Mouse (Mus musculus): ENCODE measurements around the gene Skida1.

Gene Skida1

DNA sequence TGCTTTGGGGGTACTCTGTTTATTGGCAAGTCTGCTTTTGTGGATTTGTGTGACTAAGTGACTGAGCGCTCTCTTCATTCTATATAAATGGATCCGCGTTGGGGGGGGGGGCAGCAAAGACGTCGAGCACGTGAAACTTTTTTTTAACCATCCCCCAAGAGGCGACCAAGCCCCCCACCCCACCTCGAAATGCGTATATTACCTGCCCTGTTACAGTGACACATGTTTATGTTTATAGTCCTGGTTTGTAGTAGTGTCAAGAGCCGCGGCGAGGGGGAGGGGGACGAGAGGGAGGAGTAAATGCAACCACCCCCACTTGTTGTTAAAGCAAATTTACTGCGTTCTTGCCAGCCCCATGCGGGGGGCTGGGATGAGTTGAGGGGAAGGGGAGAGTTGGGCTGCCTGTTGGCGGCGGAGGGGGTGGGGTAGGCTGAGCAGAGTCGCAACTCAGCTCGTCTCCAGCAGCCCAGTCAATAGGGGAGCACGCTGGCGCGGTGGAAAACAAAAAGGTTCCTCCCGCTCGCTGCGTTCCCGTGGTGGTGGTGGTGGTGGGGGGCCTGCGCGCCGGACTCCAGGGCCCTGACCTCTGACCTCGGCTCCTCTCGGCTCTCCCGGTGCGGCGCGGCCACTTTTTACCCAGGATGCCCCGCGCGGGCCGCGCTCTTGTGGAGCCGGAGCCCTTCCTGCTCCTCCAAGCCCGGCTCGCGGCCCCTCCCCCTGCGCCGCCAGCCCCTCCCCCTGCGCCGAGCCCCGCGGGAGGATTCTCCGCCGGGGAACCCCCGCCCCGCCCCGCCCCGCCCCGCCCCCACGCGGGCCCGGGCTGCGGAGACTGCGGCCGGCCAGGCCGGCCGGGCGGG, 7.3 kb upstream of the Skida1 start:
- DNase-seq (ENCODE audit: low read depth, low spot score): peak; percentile 97

DNA sequence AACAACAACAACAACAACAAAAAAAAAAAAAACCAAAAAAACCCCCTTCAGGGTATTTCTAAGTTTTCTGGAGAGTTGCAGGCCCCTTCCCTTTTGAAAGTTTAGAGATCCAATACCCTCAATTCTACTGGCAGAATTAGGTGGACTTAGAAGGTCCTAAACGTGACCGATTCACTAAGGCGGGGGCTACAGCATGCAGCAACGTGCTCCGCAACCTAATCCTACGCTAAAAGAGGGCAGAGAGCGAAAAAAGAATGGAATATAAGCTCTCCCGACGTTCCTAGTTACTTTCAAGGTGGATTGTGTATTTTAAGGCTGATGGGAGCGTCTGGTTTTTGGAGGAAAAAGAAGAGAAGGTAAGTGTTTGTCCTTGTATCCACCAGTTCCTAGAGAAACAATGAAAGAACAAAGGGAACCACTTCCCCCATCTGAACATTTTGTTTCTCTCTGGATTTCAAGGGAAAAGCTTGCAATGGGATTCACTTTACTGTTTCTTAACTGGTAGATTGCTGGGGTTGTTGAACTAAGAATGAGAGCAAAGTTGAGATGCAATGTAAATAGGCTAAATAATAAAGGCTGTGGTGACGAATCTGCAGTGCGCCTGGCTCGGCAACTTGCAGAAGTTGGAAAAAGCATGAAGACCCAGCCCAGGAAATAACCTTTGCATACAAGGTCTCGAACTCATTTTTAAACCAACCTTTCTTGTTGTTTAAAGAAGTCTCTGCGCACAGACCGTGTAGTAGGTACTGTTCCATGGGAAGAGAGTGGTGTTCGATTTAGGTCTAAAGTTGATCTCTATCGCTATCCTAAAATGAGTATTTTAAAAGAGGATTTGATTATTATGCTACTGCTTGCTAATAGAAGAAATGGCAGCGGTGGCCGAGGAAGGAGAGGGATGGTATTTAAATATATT, 6.4 kb upstream of the Skida1 start, which contains the start of gene Mllt10:
Gene Mllt10 (plus strand): TSS at position 222 of the 913 bp plus-strand sequence.
- DNase-seq (ENCODE audit: low read depth, low spot score): no peak

DNA sequence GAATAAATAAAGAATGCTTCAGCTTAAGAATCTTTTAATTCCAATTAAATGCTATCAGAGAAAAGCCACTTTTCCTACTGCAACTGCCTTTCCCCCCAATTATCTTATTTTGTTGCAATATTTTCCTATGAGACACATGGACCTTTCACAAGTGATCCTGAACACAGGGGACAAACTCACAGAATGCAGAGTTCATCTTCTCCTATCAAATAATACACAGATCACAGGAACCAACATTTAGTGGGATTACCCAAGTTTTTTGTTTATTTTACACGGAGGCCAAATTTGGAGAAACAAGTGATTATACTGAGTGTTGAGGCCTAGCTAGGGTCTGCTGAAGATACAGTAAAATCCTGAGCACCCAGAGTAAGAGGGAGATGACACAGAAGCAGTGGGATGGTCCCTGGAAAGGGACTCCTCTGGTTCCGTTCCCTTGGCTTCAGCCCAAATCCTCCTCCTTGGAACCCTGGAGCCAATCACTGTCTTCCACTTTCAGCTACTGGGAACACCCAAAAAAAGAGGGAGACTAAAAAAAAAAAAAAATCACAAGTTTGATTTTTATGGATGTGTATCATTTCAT, 5.2 kb upstream of the Skida1 start:
- DNase-seq (ENCODE audit: low read depth, low spot score): no peak

DNA sequence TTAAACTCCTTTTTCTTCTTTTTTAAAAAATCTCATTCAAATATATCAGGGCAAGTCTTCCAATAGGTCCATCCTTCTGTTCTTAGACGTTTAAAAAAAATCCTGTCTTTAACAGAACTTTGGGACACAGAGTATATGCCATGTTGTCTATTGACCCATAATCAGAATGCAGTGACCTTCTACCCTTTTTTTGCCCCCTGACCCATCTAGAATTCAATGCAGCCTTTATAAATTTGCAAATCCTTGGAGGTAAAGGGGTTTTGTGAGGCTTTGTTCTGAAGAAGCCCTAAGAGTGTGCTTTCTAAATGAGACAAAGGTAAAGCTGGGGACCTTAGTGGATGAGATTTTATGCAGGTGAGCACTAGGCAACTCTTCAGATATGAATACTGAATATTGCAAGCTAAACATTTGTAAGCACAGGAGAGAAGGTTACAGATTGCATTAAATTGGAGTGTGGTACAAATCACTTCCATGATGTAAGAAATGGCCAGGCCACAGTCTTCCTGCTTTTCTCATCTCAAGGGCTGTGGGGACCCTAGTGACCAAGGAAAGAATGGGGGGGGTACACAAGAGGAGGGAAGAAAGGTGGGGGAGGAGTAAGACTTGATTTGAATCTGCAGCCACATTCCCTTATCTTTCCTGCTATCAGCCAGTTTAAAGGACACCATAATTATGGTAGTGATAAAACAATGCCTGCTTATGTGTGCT, 4.5 kb upstream of the Skida1 start:
- DNase-seq (ENCODE audit: low read depth, low spot score): no peak

DNA sequence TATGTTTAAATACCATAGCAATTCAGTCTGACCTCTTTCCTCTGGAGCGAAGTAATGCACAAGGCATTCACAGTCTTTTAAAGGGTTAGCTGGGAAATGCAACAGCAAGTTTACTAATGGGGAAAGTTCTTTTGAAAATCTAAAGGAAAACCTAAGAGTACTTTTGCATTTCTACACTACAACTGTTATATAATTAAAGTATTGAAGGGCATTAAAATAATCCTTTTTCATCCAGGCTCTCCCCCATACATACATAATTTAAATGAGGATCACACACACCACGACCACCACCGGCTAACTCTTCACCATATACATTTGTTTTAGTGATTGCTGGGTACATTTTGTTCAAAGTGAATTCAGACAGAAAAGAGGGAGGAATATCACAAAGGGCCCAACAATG, 3.7 kb upstream of the Skida1 start:
- no peak for DNase-seq (ENCODE audit: low read depth, low spot score)

DNA sequence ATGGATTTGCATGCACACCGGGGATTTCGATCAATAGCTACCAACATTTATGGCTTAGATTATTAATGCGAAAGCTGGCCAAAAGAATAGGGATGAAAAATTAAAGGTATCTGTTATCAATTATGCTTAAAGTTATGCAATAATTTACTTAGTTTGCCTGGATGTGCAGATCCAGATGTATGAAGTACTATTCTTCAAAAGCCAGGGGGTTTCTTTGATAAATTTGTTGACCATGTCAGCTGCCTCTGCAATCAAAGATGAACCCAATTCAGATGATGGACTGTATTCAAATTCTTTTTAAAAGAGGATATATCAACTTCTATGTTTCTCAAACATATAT, 3.0 kb upstream of the Skida1 start:
- no peak for DNase-seq (ENCODE audit: low read depth, low spot score)

DNA sequence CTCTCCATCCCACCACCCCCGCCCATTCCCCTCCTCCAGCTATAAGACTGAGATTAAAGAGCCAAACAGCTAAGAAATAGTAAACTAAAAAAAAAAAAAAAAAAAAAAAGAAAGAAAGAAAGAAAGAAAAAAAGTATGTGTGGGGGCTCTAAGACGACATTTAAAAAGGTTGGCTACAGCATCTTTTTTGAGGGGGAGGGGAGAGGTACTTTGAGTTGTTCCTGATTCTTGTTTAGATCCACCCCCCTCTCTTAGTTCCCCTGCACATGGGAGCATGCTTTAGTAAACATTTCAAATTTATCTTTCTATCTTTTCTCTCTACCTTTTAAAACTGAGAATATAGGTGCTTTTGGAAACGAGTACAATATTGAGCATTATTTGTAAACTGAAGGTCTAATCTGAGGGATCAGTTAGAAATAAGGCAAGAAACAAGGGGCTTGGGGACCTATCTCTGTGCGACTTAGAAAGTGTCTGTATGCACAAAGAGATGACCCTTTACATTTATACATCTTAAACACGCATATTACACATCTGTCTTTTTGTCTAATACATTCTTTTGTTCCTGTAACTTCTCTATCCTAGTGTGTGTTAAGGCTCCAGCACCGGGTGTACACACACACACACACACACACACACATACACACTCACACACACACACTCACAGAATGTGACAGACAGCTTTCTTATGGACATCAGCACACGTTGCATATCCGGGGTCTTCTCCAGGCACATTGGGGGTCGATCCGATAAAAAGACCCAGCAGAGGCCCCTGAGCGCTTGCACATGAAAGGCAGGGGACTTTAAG, 2.4 kb upstream of the Skida1 start:
- no peak for DNase-seq (ENCODE audit: low read depth, low spot score)

DNA sequence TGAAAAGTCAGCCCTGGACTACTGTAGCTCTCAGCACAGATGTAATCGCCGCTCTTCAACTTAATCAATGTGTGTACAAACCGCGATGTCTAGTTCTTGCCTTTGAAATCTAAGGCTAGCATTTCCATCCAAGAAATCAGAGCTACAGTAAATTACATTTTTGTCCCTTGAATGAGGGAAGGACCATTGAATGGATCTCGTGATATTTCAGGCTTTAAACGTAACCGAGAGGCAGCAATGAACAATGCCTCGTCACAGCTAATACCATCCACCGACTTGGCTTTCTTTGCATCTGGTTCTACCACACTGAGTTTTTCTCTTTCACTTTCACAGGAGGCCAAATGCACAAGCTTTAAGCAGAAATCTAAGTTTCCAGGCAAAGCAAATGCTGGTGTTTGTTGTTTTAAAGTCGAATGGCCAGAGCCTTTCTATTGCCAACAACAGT, 1.7 kb upstream of the Skida1 start:
- no peak for DNase-seq (ENCODE audit: low read depth, low spot score)

DNA sequence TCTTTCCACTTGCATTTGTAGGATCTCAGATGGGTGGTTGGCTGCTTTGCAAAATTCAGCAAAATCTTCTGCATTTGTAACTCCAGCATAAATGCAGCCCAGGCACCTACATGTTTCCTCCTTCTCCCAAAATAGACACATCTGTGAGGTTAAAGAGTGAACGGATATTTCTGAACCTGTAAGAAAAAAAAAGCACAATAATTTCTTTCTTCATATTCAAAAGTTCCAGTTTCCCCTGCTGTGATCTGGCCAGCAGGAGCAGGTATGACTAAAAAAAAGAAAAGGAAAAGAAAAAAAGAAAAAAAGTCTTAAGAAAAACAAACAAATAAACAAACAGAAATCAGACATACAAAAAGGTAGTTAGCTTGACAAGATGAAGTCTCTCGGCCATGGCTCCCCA, 1.2 kb upstream of the Skida1 start:
- DNase-seq (ENCODE audit: low read depth, low spot score): no peak

DNA sequence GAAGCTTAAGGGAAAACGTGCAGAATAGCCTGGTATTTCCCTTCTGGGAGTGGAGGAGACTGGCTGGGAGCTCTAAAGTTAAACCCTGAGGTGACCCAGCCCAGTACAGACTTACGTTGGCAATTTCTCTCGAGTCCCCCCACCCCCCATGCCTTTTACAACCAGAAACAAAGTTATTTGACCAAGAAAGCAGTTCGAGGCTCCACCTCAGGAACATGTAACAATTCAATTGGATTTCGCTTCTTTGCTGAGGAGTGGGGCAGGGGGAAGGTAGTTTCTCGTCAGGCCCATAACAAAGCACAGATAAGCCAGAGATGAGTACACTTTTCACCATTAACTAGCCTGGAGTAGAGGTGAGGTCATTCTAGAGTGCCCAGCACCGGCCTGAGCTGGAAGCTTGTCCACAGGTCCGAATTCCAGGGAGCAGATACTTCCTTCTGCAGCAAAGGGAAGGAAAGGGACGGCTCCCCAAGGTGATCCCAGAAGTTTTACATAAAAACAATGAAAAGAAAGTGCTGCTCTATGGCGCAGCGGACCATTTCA, 499 bp upstream of the Skida1 start:
- peak; percentile 62 for DNase-seq (ENCODE audit: low read depth, low spot score)

DNA sequence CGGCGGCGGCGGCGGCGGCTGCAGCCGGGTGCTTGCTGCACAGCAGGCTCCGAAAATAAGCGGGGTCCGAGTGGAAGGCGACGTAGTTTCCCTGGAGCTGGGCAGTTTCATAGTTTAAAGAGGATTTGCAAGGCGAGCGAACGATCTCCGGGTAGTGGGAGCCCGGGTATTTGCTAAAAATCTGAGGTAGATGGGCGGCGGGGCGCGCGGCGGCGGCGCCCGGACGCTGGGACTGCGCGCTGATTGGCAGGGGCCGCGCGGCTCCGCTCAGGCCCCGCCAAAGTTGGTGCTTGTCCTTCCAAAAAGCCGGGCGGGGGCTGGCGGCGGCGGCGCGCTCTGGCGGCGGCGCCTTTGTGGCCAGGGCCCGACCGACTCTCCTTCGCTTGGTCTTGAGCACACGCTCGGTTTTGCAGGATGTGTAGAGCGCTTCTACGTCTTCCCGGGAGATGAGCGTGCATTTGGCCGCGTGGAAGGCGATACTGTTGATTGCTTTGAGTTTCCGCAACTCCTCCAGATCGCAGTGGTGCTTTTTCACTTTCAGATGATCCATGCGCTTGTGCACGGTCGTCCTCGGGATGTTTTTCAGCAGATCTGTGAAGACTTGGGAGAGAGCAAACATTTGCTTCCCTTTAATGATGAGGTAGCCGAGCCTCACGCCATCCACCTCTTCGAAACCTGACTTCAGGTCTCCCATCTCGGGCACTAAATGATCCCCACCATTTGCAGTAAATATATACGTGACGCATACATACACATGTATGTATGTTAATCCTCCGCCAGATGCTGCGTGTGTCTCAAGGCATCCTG, 1.0 kb downstream of the Skida1 start:
- DNase-seq (ENCODE audit: low read depth, low spot score): peak; percentile 91

DNA sequence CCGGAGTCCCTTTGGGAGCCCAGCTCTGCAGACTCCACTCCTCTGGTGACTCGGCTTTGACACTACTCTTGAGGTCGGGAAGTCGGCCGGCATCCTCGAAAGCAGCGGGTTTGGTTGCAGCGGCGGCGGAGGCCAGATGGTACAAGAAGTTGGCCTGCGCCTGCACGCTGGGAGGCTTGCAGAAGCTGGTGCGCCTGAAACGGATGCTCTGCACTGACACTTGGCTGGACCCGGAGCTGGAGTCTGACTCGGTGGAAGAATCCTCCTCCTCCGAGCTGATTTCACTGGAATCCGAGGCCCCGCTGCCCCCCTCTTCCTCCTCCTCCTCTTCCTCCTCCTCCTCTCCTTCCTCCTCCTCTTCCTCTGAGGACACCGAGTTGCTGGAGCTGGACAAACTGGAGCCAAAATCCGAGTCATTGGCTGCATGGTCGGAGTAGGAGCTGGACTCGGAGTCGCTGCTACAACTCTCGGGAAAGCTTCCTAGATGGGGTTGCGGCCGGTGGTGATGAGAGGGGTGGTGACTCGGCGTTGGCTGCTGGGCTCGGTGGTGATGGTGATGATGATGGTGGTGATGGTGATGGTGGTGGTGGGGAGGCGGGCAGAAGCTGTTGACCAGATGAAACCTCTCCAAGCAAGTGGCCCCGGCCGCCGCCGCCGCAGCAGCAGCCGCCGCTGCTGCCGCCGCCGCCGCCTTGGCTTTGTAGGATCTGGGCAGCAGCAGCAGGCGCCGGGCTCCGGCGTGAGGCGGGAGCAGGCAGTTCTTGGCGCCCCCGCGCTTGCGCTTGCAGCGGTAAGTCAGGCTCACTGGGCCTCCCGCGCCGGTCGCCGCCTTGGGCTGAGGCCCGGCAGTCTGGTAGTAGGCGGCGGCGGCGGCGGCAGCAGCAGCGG, 1.8 kb downstream of the Skida1 start:
- peak; percentile 79 for DNase-seq (ENCODE audit: low read depth, low spot score)

DNA sequence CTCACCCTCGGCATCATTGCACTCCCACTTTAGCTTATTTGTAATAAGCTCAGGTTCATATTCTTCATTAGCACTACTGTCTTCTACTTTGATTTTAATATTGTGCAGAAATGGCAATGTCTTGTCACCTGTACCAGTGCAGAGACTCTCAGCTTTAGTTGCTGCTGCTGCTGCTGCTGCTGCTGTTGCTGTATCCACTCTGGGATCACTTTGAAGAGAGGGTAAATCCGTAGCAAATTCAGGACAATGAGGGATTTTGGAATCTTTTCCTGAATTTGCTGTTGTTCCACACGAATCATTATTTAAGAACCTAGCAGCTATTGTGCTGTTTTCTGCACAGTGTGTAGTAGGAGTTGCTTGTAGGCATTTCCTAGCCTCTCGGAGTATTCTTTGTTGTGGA, 2.7 kb downstream of the Skida1 start:
- DNase-seq (ENCODE audit: low read depth, low spot score): no peak

DNA sequence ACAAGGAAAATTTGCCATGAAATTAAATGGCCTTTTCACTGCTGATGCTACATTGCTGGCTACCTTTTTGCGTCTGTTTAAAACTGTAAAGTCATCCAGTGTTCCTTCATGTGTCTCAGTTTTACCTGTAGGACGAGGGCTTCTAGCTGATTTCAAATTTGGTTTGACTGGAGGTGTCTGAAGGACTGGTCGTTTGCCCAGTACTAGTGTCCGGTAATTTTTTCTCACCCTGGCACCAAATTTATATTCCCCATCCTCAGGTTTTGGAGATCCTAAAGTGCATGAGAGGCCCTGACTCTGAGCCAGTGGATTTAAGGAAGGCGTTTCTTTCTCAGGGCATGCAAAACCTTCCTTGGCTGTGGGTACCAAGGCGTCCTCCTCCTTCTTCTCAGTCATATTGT, 3.1 kb downstream of the Skida1 start:
- no peak for DNase-seq (ENCODE audit: low read depth, low spot score)

DNA sequence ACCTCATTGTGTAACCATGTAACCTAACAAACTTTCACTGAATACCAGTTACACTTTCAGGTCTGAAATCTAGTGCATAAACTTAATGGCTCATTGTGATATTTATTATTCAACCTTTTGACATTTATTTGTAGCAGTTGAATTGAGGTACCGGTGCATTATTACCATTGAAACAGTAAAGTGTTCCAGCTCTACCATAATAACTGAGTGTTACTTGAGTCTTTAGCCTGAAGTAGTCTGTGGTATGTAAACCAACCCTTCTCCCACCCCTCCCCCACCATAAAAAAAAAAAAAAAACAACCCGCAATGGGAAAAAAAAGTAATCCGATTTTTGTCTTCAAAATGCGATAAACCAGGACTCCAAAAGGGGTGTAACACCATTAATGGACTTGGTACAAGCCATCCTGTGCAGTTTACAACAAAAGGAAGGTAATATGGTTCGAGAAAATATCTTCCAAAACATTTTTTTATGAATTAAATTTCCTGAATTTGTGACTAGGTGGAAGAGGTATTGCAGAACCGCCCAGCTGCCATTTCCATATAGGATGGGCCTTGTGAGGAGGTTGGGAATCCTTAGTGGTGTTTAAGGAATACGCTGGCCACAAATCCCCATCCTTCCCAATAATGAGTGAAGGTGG, 3.6 kb downstream of the Skida1 start:
- DNase-seq (ENCODE audit: low read depth, low spot score): no peak

DNA sequence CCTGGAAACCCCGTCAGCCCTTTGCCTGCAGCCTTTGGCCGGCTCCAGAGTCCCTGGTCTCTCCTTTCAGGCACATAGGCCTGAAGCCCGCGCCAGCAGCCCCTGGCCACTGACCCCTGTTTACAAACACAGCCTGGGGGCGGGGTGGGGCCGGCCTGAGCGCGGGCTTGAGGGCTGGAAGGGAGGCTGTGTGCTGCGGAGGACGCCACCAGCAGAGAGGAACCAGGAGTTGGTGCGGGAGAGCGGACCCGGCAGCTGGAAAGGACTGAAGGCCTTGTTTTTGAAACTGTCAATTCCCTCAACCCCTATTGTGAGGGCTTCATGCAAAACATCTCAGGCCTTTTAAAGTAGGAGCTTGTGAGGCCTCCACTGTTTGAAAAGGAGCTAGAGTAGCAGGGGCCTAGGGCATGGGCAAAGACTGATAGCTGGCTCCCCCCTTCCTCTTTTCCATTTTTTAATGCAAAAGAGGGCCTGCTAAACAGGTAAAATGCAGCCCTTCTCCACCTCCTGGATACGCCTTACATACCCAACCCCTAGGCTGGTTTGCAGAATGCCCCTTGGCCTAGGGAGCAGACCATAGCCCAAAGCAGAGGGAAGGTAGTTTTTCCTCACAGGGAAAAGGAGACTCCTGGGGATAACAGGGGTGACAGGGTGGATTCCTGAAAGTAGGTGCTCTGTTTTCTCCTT, 7.5 kb downstream of the Skida1 start:
- peak; percentile 65 for DNase-seq (ENCODE audit: low read depth, low spot score)

DNA sequence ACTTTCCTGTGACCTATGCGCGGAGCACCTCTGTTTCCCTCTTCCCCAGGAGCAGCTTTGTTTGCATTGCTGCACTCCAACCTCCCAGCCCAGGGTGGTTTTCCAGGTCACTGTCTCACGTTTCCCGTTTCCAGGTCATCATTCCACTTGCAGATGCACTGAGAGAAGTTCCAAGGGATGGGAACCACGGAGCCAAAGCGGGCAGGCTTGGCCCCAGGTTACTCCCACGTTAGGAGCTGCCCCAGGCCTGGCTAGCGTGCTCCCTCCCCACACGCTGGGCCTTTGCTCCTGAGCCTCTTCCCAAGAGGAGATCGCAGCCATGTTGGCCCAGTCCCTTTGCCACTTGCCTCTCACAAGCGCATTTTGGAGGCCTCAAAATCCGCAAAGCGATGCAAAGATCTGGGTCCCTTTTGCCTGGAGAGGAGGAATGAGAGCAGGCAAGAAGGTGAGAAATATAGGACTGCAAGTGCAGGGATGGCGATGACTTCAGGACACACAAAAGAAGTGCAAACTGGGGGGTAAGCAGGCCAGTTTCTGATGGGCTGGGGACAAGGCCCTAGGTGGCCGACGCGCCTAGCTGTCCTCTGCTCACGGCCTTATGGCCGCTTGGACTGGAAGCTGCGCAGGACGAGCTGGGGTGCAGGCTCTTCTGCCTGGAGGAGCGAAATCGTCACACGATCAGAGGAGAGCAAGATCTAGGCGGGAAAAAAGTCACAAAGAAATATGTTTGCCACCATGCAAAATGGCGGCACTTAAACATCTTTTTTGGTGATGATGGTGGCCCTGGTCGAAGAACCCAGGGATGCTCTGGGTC, 8.3 kb downstream of the Skida1 start:
- peak; percentile 78 for DNase-seq (ENCODE audit: low read depth, low spot score)
